Mouse (Mus musculus) forebrain, embryonic 12.5 days (tissue): ENCODE results near the gene Ccne1. TPM values are rescaled to one million over a fixed set of nuclear protein-coding genes. Genes with fewer than 3 reads are reported as not detected.
A peak's percentile ranks its signal among the peaks of the same experiment; 100 is the strongest.

Experiments used
- ATAC-seq: fragments of 200-750 bp; cut with Nextera tagmentation; 2 replicates; pipeline ENCODE4 v1.8.0; 2017; ENCODE audit warnings: moderate TSS enrichment; ENCODE audit not compliant: low FRiP score
- H3K27ac ChIP-seq: fragments of 300-500 bp; sonication (generic); 2 replicates; pipeline ENCODE4 v1.5.1; 2016; ENCODE audit warnings: mild to moderate bottlenecking
- H3K27me3 ChIP-seq: fragments of 300-500 bp; sonication (generic); 2 replicates; pipeline ENCODE4 v1.6.1; 2016; ENCODE audit warnings: mild to moderate bottlenecking
- H3K36me3 ChIP-seq: fragments of 300-500 bp; sonication (generic); replicated peaks from 2 replicates; pipeline ENCODE4 v1.6.1; 2016; ENCODE audit warnings: mild to moderate bottlenecking
- H3K4me1 ChIP-seq: fragments of 300-500 bp; sonication (generic); 2 replicates; pipeline ENCODE4 v1.6.1; 2016
- H3K4me2 ChIP-seq: fragments of 300-500 bp; sonication (generic); 2 replicates; pipeline ENCODE4 v1.6.1; 2016; ENCODE audit warnings: mild to moderate bottlenecking, moderate library complexity
- H3K4me3 ChIP-seq: fragments of 300-500 bp; sonication (generic); replicated peaks from 2 replicates; pipeline ENCODE4 v1.5.1; 2016; ENCODE audit warnings: mild to moderate bottlenecking
- H3K9ac ChIP-seq: fragments of 300-500 bp; sonication (generic); 2 replicates; pipeline ENCODE4 v1.6.1; 2016; ENCODE audit warnings: mild to moderate bottlenecking
- H3K9me3 ChIP-seq: fragments of 300-500 bp; sonication (generic); 2 replicates; pipeline ENCODE4 v1.6.1; 2016
- WGBS: fragments of 180-500 bp; shearing (Covaris S2); methylation state at CpG from one replicate; pipeline ENCODE4 v1.1.7; 2016; 5-methylcytosine and 5-hydroxymethylcytosine counted together
- polyA plus RNA-seq: library from polyadenylated mRNA; unstranded; fragments of >200 nt; fragmentation: Nextera tagmentation; extraction: Ambion mirVana; gene quantifications from 2 replicates; pipeline ENCODE4 v1.2.1, GENCODE M21; 2016

The Ccne1 gene
- polyA plus RNA-seq, 1 experiment from 2014 or later = 44.1 TPM

DNA sequence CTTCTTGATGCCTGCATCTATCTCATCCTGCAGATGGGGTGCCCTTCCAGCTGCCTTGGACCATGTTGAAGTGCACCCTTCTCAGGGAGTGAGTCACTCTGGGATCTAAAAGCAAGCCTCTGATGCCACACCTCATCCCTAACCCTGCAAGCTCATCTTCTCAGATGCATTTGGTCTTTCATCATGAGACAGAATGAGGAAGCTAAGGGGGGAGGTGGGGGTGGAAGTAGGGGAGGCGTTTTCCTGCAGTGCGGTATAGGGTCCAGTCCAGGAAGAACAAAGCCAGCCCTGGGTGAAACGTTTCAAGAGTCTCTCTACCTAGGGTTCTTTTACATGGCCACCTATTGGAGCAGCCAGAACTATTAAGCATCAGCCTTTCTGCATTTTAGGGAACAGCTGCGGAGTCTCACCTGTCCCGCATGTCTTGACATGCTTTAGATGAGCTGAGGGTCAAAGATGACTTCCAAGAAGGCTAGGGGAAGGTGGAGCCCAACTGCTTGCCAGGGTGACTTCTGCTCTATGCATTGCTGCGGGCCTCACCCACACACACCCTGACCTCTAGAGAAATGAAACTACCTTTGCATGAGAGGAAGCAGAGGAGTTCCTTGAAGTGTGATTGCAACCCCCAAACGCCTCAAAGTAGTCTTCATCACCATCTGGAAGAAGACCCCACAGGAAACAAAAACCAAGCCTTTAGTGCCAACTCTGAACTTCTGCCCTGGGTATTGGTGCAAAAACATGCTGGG lies 17.2 kb downstream of the Ccne1 start:
- no peak overlapping the region for H3K9ac ChIP-seq
- H3K27me3 ChIP-seq = peaks cover 30% of the 10 kb centered on the region
- H3K9me3 ChIP-seq = no peaks in the 10 kb centered on the region
- ATAC-seq = no peak
- no peak overlapping the region for H3K4me2 ChIP-seq
- no peak overlapping the region for H3K27ac ChIP-seq
- H3K36me3 ChIP-seq = no peaks in the 10 kb centered on the region
- WGBS = 81% methylated on average over 7 of the region's 7 CpGs
- no peak overlapping the region for H3K4me3 ChIP-seq
- peaks cover 10% of the 10 kb centered on the region for H3K4me1 ChIP-seq

DNA sequence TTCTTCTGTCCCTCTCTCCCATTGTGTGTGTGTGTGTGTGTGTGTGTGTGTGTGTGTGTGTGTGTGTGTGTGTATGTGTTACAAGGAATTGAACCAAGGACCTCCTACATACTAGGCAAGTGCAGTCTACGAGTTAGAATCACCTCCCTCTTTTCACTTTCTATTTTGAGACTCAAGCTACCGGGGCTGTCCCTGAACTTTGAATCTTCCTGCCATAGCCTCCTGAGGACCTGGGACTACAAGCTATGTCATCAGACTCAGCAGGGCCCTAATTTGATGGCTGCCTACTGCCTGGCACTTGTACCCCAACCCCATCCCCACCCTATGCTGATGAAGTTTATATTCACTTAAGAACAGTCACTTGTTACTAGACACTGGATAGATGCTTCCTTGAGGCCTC lies 18.9 kb downstream of the Ccne1 start:
- no peak overlapping the region for H3K27ac ChIP-seq
- H3K9me3 ChIP-seq = no peaks in the 10 kb centered on the region
- no peak for ATAC-seq
- no peak overlapping the region for H3K4me3 ChIP-seq
- peaks cover 17% of the 10 kb centered on the region for H3K4me1 ChIP-seq
- no peak overlapping the region for H3K4me2 ChIP-seq
- WGBS = 85% methylated on average over 2 of the region's 2 CpGs
- no peaks in the 10 kb centered on the region for H3K36me3 ChIP-seq
- H3K9ac ChIP-seq = no peak overlapping the region
- H3K27me3 ChIP-seq = peaks cover 31% of the 10 kb centered on the region

DNA sequence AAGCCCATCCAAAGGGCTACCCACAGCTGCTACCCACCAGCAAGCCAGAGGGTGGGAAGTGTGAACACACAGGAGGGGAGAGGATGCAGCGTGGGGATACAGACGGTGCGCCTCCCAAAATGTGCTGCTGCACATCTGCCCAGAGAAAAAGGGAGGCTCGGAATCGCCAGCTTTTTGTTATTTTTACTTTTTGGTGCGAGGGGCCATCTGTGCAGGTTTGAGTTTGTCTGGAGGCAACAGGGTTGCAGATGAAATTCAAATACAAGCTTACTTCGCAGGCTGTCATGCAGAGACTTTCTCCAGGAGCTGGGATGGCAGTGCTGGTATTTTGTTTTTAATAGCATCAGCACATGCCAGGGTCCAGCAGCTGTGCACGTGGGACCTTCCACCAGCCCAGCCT lies 19.5 kb downstream of the Ccne1 start:
- Histone ChIP-seq H3K4me3 (no peak overlapping the region), H3K9ac (no peak overlapping the region), H3K4me2 (no peak overlapping the region), H3K27me3 (peaks cover 34% of the 10 kb centered on the region), H3K4me1 (peaks cover 17% of the 10 kb centered on the region), H3K36me3 (no peaks in the 10 kb centered on the region), H3K27ac (no peak overlapping the region), H3K9me3 (no peaks in the 10 kb centered on the region)
- 87% methylated on average over 8 of the region's 8 CpGs for WGBS
- no peak for ATAC-seq

DNA sequence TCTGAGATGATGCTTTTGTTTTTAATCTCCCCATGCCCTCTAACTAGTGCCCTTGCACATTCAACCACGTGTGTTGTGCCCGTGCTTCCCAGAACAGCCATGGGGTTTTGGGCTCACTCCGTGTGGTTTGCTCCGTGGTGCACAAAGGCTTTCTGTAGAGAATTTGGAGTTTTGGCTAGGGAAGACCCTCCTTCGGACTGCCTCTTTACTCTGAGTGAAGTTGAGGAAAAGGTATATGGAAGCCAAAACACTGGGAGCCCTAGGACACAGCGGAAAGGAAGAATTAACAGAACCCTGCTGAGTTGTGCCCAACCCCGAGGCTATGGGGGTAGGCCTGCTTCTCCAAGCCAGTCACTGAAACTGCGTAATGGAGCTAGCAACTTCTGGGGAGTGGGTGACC lies 20.9 kb downstream of the Ccne1 start:
- Histone ChIP-seq H3K4me2 (peak overlapping the region; percentile 61; the same call in 1 of the 2 replicates), H3K9me3 (no peaks in the 10 kb centered on the region), H3K4me3 (no peak overlapping the region), H3K36me3 (no peaks in the 10 kb centered on the region), H3K27ac (no peak overlapping the region), H3K9ac (no peak overlapping the region), H3K4me1 (peaks cover 17% of the 10 kb centered on the region), H3K27me3 (peaks cover 34% of the 10 kb centered on the region)
- 34% methylated on average over 8 of the region's 8 CpGs for WGBS
- no peak for ATAC-seq

DNA sequence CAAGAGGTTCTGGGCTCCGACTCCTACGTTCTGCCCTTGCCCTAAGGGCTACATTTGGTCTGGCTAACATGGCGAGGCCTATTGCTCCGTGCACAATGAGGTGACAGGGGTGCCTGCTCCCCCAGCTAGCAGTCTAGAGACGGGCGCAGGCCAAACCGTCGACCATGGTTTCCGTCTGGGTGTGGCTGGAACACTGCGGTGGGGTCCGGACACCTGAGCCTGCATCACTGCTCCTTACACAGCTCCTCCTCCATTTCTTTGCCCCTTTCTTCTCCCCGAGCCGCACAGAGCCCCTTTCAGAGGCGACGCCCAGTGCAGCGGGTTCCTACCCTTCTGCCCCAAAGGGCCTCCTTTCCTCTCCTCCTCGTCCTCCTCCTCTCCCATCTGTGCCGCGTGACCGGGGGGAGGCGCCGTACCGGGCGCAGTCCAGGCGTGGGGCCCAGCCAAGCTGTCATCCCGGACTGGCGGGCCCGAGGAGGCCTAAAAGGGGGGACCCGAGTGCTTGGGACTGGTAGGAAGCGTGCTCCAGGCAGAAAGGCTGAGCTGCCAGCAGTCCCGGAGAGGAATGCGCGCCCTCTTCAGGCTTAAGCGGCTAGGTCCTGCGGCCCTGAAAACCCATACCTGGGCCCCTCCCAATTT lies 21.6 kb downstream of the Ccne1 start:
- peak overlapping the region; percentile 61 for H3K4me2 ChIP-seq
- peak; percentile 33; the same call in 1 of the 2 replicates for ATAC-seq
- peaks cover 34% of the 10 kb centered on the region for H3K27me3 ChIP-seq
- peak overlapping the region; percentile 26; the same call in 1 of the 2 replicates for H3K9ac ChIP-seq
- no peaks in the 10 kb centered on the region for H3K9me3 ChIP-seq
- no peak overlapping the region for H3K27ac ChIP-seq
- H3K4me1 ChIP-seq = peaks cover 17% of the 10 kb centered on the region
- WGBS = 2% methylated on average over 35 of the region's 35 CpGs
- H3K4me3 ChIP-seq = peak overlapping the region; percentile 41
- no peaks in the 10 kb centered on the region for H3K36me3 ChIP-seq

DNA sequence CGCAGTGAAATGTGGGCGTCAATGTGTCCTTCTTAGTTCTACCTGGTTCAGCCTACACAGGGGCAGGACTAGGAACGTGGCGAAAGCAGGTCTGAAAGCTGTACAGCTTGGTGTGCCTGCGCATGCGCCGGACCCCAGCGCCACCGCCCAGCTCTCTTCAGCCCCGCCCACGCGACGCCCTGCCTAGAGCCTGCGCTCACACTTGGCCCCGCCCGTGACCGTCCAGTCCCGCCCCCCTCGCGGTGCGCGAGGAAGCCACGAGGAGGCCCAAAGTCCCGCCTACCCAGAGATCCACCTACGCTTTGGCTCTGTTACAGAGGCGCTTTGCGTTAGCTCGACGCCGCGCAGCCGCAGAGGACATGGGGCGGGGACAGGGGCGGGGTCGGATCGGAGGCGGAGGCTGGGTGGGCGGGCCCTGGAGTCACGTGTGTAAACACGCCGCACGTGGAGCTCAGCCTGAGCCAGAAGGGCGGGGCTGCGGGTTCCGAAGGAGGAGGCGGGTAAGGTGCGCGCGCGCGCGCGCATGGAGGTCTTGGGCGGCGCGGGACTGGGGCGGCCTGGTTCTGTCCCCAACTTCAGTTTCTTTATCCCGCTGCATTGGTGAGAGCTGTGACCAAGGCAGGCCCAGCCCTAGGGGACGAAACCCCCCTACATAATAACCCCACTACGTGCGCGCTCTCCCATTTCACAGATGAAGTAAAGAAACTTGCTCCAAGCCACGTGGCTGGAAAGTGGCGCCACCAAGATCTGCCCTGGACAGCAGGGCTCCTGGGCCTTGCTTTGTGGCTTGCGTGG lies 22.4 kb downstream of the Ccne1 start:
- no peaks in the 10 kb centered on the region for H3K9me3 ChIP-seq
- H3K4me3 ChIP-seq = peak overlapping the region; percentile 41
- peak overlapping the region; percentile 44 for H3K9ac ChIP-seq
- H3K27me3 ChIP-seq = peaks cover 34% of the 10 kb centered on the region
- H3K36me3 ChIP-seq = no peaks in the 10 kb centered on the region
- WGBS = under 1% methylated on average over 61 of the region's 65 CpGs
- ATAC-seq = peak; percentile 99
- H3K27ac ChIP-seq = no peak overlapping the region
- H3K4me1 ChIP-seq = peaks cover 17% of the 10 kb centered on the region
- H3K4me2 ChIP-seq = peak overlapping the region; percentile 61

DNA sequence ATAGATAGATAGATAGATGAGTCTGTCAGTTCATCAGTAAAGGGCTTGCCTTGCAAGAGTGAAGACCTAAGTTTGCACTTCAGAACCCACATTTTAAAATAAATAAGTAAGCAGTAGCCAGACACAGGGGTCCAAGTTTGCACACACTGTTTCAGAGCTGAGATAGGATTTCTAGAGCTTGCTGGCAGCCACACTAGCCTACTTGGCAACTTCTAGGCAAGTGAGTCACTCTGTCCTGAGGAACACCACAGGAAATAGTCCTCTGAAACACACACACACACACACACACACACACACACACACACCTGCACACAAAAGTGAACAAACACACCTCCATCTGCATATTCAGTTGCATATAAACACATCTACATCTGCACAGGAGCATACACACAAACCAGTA lies 24.4 kb downstream of the Ccne1 start:
- Histone ChIP-seq H3K36me3 (no peaks in the 10 kb centered on the region), H3K4me3 (no peak overlapping the region), H3K27me3 (peaks cover 35% of the 10 kb centered on the region), H3K4me1 (peaks cover 17% of the 10 kb centered on the region), H3K9me3 (no peaks in the 10 kb centered on the region), H3K27ac (no peak overlapping the region), H3K9ac (no peak overlapping the region), H3K4me2 (no peak overlapping the region)
- no peak for ATAC-seq

DNA sequence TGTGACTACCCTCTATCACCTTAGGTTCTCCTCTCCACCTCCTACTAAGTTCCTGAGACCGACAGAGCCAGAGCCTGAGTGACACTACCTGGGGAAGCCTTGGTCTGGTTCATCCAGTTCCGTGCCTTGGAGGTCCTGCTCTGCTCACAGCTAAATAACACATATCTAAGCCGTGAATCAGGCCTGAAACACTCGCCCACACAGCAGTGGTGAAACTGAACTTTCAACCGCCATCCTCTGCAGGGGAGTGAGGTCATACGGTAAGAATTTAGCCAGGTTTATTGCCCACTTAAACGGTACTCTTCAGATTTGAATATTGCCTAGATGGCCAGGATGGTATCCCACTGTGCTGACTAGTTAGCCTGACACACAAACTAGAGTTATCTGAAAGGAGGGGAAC lies 30.1 kb downstream of the Ccne1 start:
- Histone ChIP-seq H3K4me1 (peaks cover 18% of the 10 kb centered on the region), H3K9me3 (no peaks in the 10 kb centered on the region), H3K4me3 (no peak overlapping the region), H3K27me3 (peaks cover 20% of the 10 kb centered on the region), H3K9ac (no peak overlapping the region), H3K27ac (no peak overlapping the region), H3K4me2 (no peak overlapping the region), H3K36me3 (no peaks in the 10 kb centered on the region)
- ATAC-seq = no peak
- WGBS = 71% methylated on average over 7 of the region's 7 CpGs

DNA sequence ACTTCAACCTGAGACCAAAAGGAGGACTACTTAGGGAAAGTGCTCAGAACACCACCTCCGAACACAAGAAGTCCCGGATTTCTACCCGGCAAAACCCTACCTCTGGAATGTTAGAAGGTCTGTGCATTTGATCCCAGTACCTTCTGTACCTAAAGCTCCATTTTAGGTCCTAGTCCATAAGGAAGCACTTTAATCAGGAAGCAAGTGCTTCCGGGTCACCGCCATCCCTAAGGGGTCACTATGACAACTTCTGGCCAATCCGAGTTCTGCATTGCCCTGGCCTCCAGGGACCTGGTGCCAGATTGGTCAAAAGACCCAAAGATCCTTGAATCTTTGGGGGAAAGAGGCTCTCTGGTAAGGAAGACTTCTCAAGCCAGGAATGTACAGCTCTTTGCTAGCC lies 31.8 kb downstream of the Ccne1 start:
- Histone ChIP-seq H3K4me1 (peaks cover 18% of the 10 kb centered on the region), H3K36me3 (no peaks in the 10 kb centered on the region), H3K27me3 (peaks cover 31% of the 10 kb centered on the region), H3K9me3 (no peaks in the 10 kb centered on the region), H3K9ac (no peak overlapping the region), H3K4me2 (no peak overlapping the region), H3K27ac (no peak overlapping the region), H3K4me3 (no peak overlapping the region)
- no peak for ATAC-seq
- WGBS = 51% methylated on average over 6 of the region's 6 CpGs

DNA sequence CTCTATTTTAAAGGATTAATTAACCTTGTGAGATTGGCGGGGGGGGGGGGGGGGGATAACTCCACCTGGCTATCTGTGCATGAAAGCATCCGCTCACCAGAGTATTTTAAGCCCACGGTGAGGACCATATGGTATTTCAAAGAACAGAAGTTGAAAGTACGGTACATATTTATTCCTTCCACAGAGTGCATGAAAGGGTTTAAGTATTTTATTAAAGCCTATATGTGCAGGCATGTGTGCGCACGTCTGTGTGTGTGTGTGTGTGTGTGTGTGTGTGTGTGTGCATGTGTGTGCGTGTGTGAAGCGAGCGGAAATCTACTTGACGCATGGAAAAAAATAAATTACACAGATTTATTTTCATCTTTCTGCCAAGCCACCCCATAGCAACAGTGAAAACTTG lies 32.4 kb downstream of the Ccne1 start:
- Histone ChIP-seq H3K27me3 (peaks cover 31% of the 10 kb centered on the region), H3K9me3 (no peaks in the 10 kb centered on the region), H3K4me2 (peak overlapping the region; percentile 53), H3K27ac (peak overlapping the region; percentile 71; the same call in 1 of the 2 replicates), H3K4me3 (peak overlapping the region; percentile 19), H3K36me3 (no peaks in the 10 kb centered on the region), H3K4me1 (peaks cover 18% of the 10 kb centered on the region), H3K9ac (peak overlapping the region; percentile 49)
- ATAC-seq = peak; percentile 49
- 27% methylated on average over 10 of the region's 10 CpGs for WGBS

DNA sequence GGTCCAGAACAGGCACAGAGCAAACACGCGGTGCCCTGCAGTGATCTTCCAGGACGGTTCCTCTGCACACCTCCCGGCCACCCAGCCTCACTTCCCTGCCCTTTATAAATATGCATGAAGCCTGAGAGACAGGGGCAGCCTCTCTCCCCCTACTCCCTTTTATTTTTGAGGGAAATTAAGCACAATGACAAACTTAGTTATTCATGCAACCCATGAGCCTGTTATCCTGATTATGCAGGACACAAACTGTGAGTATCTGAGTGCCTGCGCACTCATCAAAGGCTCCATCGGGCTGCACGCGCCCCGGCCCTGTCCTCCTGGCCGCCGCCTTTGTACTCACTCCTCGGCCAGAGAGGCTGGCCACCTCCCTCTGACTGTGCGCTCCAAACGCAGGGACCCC lies 32.8 kb downstream of the Ccne1 start:
- 1% methylated on average over 14 of the region's 14 CpGs for WGBS
- Histone ChIP-seq H3K9me3 (no peaks in the 10 kb centered on the region), H3K9ac (peak overlapping the region; percentile 49), H3K27me3 (peaks cover 31% of the 10 kb centered on the region), H3K4me2 (peak overlapping the region; percentile 53), H3K4me1 (peaks cover 18% of the 10 kb centered on the region), H3K4me3 (peak overlapping the region; percentile 19), H3K27ac (peak overlapping the region; percentile 71), H3K36me3 (no peaks in the 10 kb centered on the region)
- ATAC-seq = peak; percentile 93

DNA sequence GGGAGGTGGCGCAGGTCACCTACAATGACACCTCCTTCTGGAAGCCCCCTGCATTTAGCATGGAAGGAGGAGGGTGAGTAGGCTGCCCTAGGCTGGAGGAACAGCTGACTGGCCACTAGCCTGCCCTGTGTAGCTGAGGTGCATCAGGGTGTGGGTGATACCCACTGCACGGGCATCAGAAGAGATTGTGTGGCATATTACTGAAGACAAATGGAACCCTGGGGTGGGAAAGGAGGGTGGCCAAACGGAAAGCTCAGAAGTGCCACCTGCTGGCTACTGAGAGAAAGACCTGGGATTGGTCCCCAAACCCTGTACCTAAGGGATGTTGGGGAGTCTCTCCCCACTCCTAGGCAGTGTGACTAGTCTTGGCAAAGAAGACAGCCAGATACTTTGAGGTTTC lies 33.6 kb downstream of the Ccne1 start:
- H3K27ac ChIP-seq = no peak overlapping the region

More for the DNA sequence above, 33.6 kb downstream of the Ccne1 start:
- H3K4me2 ChIP-seq = no peak overlapping the region
- no peaks in the 10 kb centered on the region for H3K36me3 ChIP-seq
- H3K4me1 ChIP-seq = peaks cover 18% of the 10 kb centered on the region
- no peak overlapping the region for H3K9ac ChIP-seq
- peak; percentile 37 for ATAC-seq
- peaks cover 29% of the 10 kb centered on the region for H3K27me3 ChIP-seq
- 17% methylated on average over 3 of the region's 3 CpGs for WGBS
- H3K4me3 ChIP-seq = no peak overlapping the region
- no peaks in the 10 kb centered on the region for H3K9me3 ChIP-seq
